ENCODE assay signal across 7 mouse cellular contexts in the genomic region with DNA sequence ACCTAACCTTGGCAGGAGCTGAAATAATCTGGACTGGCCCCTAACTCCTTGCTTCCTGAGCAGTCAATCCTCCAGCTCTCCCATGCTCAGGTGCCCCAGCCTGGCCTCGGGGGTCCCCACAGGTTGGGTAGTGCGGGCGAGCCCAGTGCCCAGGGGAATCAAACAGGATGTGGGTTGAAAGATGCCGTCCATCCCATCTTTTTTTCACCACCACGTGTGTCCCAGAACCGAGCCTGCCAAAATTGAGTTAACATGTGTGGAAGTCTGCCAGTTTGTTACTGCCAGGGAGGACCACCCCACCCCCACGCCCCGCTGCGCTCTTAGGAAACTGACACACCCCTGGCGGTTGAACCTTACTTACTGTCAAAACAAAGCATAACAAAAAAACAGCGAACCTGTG. TPM values are rescaled to one million over a fixed set of nuclear protein-coding genes. Genes with fewer than 3 reads are reported as not detected.
DNase-seq lines count a peak whose midpoint lies in the region; ATAC-seq and TF ChIP-seq lines count a peak whose summit lies in the region.

No protein-coding gene starts in this region.

- peak overlapping the region; percentile 70 for H3K27ac ChIP-seq in CH12.LX (ENCODE audit: insufficient read depth, low read depth)
- H3K27ac ChIP-seq in kidney, postnatal 0 days: no peak overlapping the region

- TF ChIP-seq POLR2A in CH12.LX (IDR thresholded peaks at IDR 0.05; ENCODE audit: low read depth, low read length): no peak

- TF ChIP-seq EP300 in CH12.LX (IDR thresholded peaks at IDR 0.05; ENCODE audit: low read length): no peak

- peak; percentile 11; the same call in 1 of the 2 replicates for ATAC-seq in granulocyte monocyte progenitor cell, adult 5-6 weeks (replicated peaks; ENCODE audit: poor library complexity, severe bottlenecking)
- ATAC-seq in kidney, postnatal 0 days (replicated peaks; ENCODE audit: low FRiP score, low read depth): no peak; the same call in 1 of the 2 replicates

- no peak for TF ChIP-seq RAD21 in CH12.LX (IDR thresholded peaks at IDR 0.05; ENCODE audit: low read depth, low read length)

- DNase-seq in CH12.LX (ENCODE audit: extremely low read depth): no peak
- DNase-seq in T-cell, adult 2 months (ENCODE audit: low spot score): peak; percentile 63
- DNase-seq in kidney, postnatal 0 days (ENCODE audit: low spot score): no peak
- DNase-seq in thymus, adult 18-20 months: peak; percentile 42 to 58
- no peak for DNase-seq in layer of hippocampus, postnatal 36 days

- H3K9me3 ChIP-seq in CH12.LX (replicated peaks; ENCODE audit: low read length): no peaks in the 10 kb centered on the region
- H3K9me3 ChIP-seq in kidney, postnatal 0 days (replicated peaks; ENCODE audit: low read length): no peaks in the 10 kb centered on the region
- no peaks in the 10 kb centered on the region for H3K9me3 ChIP-seq in megakaryocyte, embryonic 14.5 days

- peak in 1 of 2 experiments; percentile 18; a peak in 1 of 4 replicates for TF ChIP-seq CTCF in CH12.LX (conservative IDR thresholded peaks at IDR 0.05 in 1 of 2, IDR thresholded peaks at IDR 0.05 in 1 of 2; ENCODE audit: low read depth in 2 of 2, low read length in 2 of 2)
- no peak for TF ChIP-seq CTCF in kidney, postnatal 0 days (IDR thresholded peaks at IDR 0.05; ENCODE audit: low read depth)

- 3% methylated on average over 11 of the region's 11 CpGs for WGBS in kidney, postnatal 0 days

- peaks cover 2 to 5% of the 10 kb centered on the region in 2 experiments for H3K36me3 ChIP-seq in CH12.LX (replicated peaks in 1 of 2; ENCODE audit: control insufficient read depth in 1 of 2, insufficient read depth in 1 of 2, low read length in 1 of 2)
- H3K36me3 ChIP-seq in kidney, postnatal 0 days (ENCODE audit: insufficient read depth, low read length): no peaks in the 10 kb centered on the region
- H3K36me3 ChIP-seq in megakaryocyte, embryonic 14.5 days (replicated peaks; ENCODE audit: low read length): peaks cover 2% of the 10 kb centered on the region

- peaks cover 20 to 50% of the 10 kb centered on the region in 2 experiments for H3K4me1 ChIP-seq in CH12.LX (ENCODE audit: control insufficient read depth in 1 of 2, insufficient read depth in 2 of 2)
- 0 out of 2 replicates have a peak, but pooled peaks cover 9% of the 10 kb centered on the region for H3K4me1 ChIP-seq in kidney, postnatal 0 days (replicated peaks; ENCODE audit: insufficient read depth, low read length)
- peaks cover 60% of the 10 kb centered on the region for H3K4me1 ChIP-seq in megakaryocyte, embryonic 14.5 days

- H3K79me2 ChIP-seq in CH12.LX (replicated peaks; ENCODE audit: control insufficient read depth, extremely low read depth, insufficient read depth, poor library complexity, severe bottlenecking): peaks cover 51% of the 10 kb centered on the region

- in situ Hi-C loops in CH12.LX (cut with MboI; ENCODE audit: low pct_ligation_motif_present, low pct_unique_long_range_greater_than_20kb, low sequenced_read_pairs): no loop called here

- peak overlapping the region; percentile 99 for H3K4me2 ChIP-seq in CH12.LX (ENCODE audit: insufficient read depth, low read depth, poor library complexity, severe bottlenecking)
- peak overlapping the region; percentile 89 for H3K4me2 ChIP-seq in kidney, postnatal 0 days (ENCODE audit: low read length)

- dilution Hi-C loops in CH12.LX (cut with MboI; ENCODE audit: extremely low pct_ligation_motif_present, extremely low pct_unique_long_range_greater_than_20kb, low sequenced_read_pairs): no loop called here

- peak overlapping the region; percentile 80 to 93 (median 85) for H3K4me3 ChIP-seq in CH12.LX (replicated peaks in 1 of 3; ENCODE audit: low read depth in 2 of 3, low read length in 2 of 3, poor library complexity in 1 of 3)
- H3K4me3 ChIP-seq in kidney, postnatal 0 days (replicated peaks; ENCODE audit: low read depth, low read length): peak overlapping the region; percentile 64
- H3K4me3 ChIP-seq in megakaryocyte, embryonic 14.5 days (replicated peaks): peak overlapping the region; percentile 96

- H3K27me3 ChIP-seq in CH12.LX (replicated peaks): no peaks in the 10 kb centered on the region
- no peaks in the 10 kb centered on the region for H3K27me3 ChIP-seq in kidney, postnatal 0 days (ENCODE audit: insufficient read depth, low read length)
- peaks cover 3% of the 10 kb centered on the region for H3K27me3 ChIP-seq in megakaryocyte, embryonic 14.5 days (replicated peaks)

- H3K9ac ChIP-seq in CH12.LX (ENCODE audit: insufficient read depth, low read depth): peak overlapping the region; percentile 96
- peak overlapping the region; percentile 71; the same call in 1 of the 2 replicates for H3K9ac ChIP-seq in kidney, postnatal 0 days (ENCODE audit: low read depth, low read length)

TF ChIP-seq in CH12.LX, 34 proteins besides CTCF, POLR2A, EP300 and RAD21 (continues in another document):
- TF ChIP-seq NRF1 (IDR thresholded peaks at IDR 0.05; ENCODE audit: low read depth, low read length) (no peak), ZNF384 (IDR thresholded peaks at IDR 0.05; ENCODE audit: low read depth, low read length) (no peak), MYC (IDR thresholded peaks at IDR 0.05; ENCODE audit: low read depth, low read length) (peak; percentile 61; the same call in 1 of the 2 replicates), ETS1 (conservative IDR thresholded peaks at IDR 0.05; ENCODE audit: low read depth, low read length) (0 out of 2 replicates have a peak, but pooled peaks have one; percentile 11), SIN3A (IDR thresholded peaks at IDR 0.05; ENCODE audit: low read length) (peak; percentile 86; the same call in 1 of the 2 replicates), MAZ (IDR thresholded peaks at IDR 0.05; ENCODE audit: low read depth, low read length) (0 out of 2 replicates have a peak, but pooled peaks have one; percentile 35), CHD1 (IDR thresholded peaks at IDR 0.05; ENCODE audit: low read depth, low read length) (no peak), BHLHE40 (IDR thresholded peaks at IDR 0.05; ENCODE audit: low read depth, low read length) (peak; percentile 26; the same call in 1 of the 2 replicates), USF1 (IDR thresholded peaks at IDR 0.05; ENCODE audit: low read depth, low read length) (no peak), MAFK (IDR thresholded peaks at IDR 0.05; ENCODE audit: insufficient replicate concordance, low read length) (no peak), NELFE (IDR thresholded peaks at IDR 0.05; ENCODE audit: low read depth, low read length) (no peak), CHD2 (IDR thresholded peaks at IDR 0.05; ENCODE audit: low read length) (peak; percentile 82), ELF1 (IDR thresholded peaks at IDR 0.05; ENCODE audit: low read depth, low read length) (no peak), UBTF (IDR thresholded peaks at IDR 0.05; ENCODE audit: low read depth, low read length) (no peak), RCOR1 (conservative IDR thresholded peaks at IDR 0.05; ENCODE audit: low read depth, low read length) (0 out of 2 replicates have a peak, but pooled peaks have one; percentile 29), SMC3 (IDR thresholded peaks at IDR 0.05; ENCODE audit: low read depth, low read length) (no peak), ZC3H11A (IDR thresholded peaks at IDR 0.05; ENCODE audit: low read depth, low read length) (no peak), MXI1 (IDR thresholded peaks at IDR 0.05; ENCODE audit: low read depth, low read length) (peak; percentile 83), JUN (IDR thresholded peaks at IDR 0.05; ENCODE audit: insufficient read depth, low read depth, low read length) (no peak), TCF12 (IDR thresholded peaks at IDR 0.05; ENCODE audit: low read depth, low read length) (no peak), MEF2A (IDR thresholded peaks at IDR 0.05; ENCODE audit: borderline replicate concordance, low read depth, low read length) (no peak), HCFC1 (IDR thresholded peaks at IDR 0.05; ENCODE audit: low read depth, low read length) (no peak), POLR2AphosphoS2 (IDR thresholded peaks at IDR 0.05; ENCODE audit: low read depth, low read length) (no peak), E2F4 (IDR thresholded peaks at IDR 0.05; ENCODE audit: insufficient replicate concordance, low read depth, low read length) (no peak), ZMIZ1 (IDR thresholded peaks at IDR 0.05; ENCODE audit: low read depth, low read length) (no peak), USF2 (conservative IDR thresholded peaks at IDR 0.05; ENCODE audit: low read depth, low read length) (no peak), KAT2A (IDR thresholded peaks at IDR 0.05; ENCODE audit: insufficient replicate concordance, low read length) (no peak), MAX (IDR thresholded peaks at IDR 0.05; ENCODE audit: low read length) (0 out of 2 replicates have a peak, but pooled peaks have one; percentile 44), IRF4 (IDR thresholded peaks at IDR 0.05; ENCODE audit: low read depth, low read length) (no peak; the same call in 1 of the 2 replicates), JUND (conservative IDR thresholded peaks at IDR 0.05; ENCODE audit: low read depth, low read length) (no peak), GABPA (IDR thresholded peaks at IDR 0.05; ENCODE audit: insufficient replicate concordance, low read depth, low read length) (no peak), TBP (conservative IDR thresholded peaks at IDR 0.05; ENCODE audit: low read depth, low read length) (no peak)

RNA-seq across cellular contexts. Expression of gene Il17ra, which starts 0.8 kb away (rescaled TPM):
- 13.5 and 13.6 TPM in 2 replicates for total RNA-seq in CH12.LX (2012; rRNA removed)
- 13.8 and 14.0 TPM in 2 replicates for total RNA-seq in CH12.LX (2014; rRNA removed)
- 21.2 and 23.9 TPM in 2 replicates for polyA plus RNA-seq in CH12.LX (2012; ENCODE audit: insufficient read length, low read depth)
- 17.1 and 29.8 TPM in 2 replicates for total RNA-seq in granulocyte monocyte progenitor cell, adult 5-6 weeks (2014; fragmentation: Nextera tagmentation)
- total RNA-seq in granulocyte monocyte progenitor cell, adult 5-6 weeks (2017): 17.0 and 27.7 TPM in 2 replicates
- 3.8 and 5.2 TPM in 2 replicates for polyA plus RNA-seq in kidney, postnatal 0 days (2015; fragmentation: Nextera tagmentation; extraction: Ambion mirVana)
- 8.7 and 11.2 TPM in 2 replicates for polyA plus RNA-seq in megakaryocyte, embryonic 14.5 days (2012; ENCODE audit: insufficient read depth, low replicate concordance)
- 1 to 10 TPM; 6.0 to 7.3 TPM for total RNA-seq in layer of hippocampus, postnatal 36 days (2021)

RNA-seq across cellular contexts. Expression of gene Tmem121b, which starts 29.7 kb away (rescaled TPM):
- total RNA-seq in CH12.LX (2012; rRNA removed) (not detected in 2 replicates), CH12.LX (2014; rRNA removed) (not detected in 2 replicates)
- polyA plus RNA-seq in CH12.LX (2012; ENCODE audit: insufficient read length, low read depth): not detected in 2 replicates
- total RNA-seq in granulocyte monocyte progenitor cell, adult 5-6 weeks (2014; fragmentation: Nextera tagmentation): not detected in 2 replicates
- not detected in 2 replicates for total RNA-seq in granulocyte monocyte progenitor cell, adult 5-6 weeks (2017)
- 0.12 and 0.13 TPM in 2 replicates for polyA plus RNA-seq in kidney, postnatal 0 days (2015; fragmentation: Nextera tagmentation; extraction: Ambion mirVana)
- polyA plus RNA-seq in megakaryocyte, embryonic 14.5 days (2012; ENCODE audit: insufficient read depth, low replicate concordance): 1.1 TPM in 1 of 2 replicates, not detected in the other
- 10 to 100 TPM; 37.7 to 41.3 TPM for total RNA-seq in layer of hippocampus, postnatal 36 days (2021)

Comparison
In these comparisons a context has a peak if more than half of its experiments do, and no peak if none do; other contexts are left out.
1. DNase-seq: peak in T-cell, adult 2 months (single experiment) and thymus, adult 18-20 months (2 of 2); none in CH12.LX (single experiment), kidney, postnatal 0 days (single experiment) and layer of hippocampus, postnatal 36 days (0 of 2).
2. RNA of gene Tmem121b, which starts 29.7 kb away (total RNA-seq): 37.7 to 41.3 TPM in layer of hippocampus, postnatal 36 days; not detected in CH12.LX and not detected in granulocyte monocyte progenitor cell, adult 5-6 weeks; every median in the first group is over 10 times any median in the second.
3. Peak in every context shown above with its lines, with median percentiles within 50 percentile points of each other: H3K4me3 ChIP-seq.